Mouse (Mus musculus) thymus, postnatal 4 days (tissue): ENCODE results near the gene Gli2.

Source experiments
- DNase-seq: peaks from one replicate; pipeline ENCODE4 v3.0.0; 2021

Gene Gli2

DNA sequence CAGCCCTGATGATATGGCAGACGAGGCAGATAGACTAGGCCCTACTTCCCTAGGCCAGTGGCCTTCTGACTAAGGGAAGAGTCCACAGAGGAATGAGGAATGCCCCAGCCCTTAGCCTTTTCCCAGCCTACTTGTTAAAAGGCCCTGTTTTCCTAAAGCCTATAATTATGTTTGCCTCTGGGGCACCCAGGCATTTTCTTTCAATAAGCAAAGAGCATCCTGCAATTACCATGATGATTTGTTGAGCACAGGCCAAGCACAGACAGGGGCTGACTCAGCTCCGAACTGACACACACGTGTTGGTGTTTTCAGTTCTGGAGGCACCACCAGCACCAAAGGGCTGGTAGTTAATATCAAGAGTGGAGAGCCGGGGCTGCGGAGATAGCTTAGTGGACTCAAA, 162.0 kb downstream of the Gli2 start:
- DNase-seq, result no peak

- DNase-seq, result no peak
Measured at GRCm38 (mm10) chr1:118890125-118890875, 163.1 kb downstream of the Gli2 start.

- no peak for DNase-seq
Measured at GRCm38 (mm10) chr1:118880781-118881247, 172.6 kb downstream of the Gli2 start.

DNA sequence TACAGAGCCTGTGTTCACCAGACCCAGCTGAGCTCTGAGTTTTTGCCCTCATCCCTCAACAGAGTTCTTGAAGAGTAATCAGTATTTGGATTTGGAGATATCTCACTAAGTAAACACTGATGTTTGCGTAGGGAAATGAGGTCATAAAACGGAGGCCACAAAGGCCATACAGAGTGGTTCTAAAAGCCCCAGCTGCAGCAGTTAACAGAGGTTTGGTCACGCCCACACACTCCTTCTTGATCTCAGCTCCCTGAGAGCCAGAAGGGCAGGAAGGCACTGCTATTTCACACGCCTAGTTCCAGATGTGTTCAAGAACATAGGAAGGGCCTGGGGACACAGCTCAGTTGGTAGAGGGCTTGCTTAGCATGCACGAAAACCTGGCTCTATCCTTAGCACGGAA, 175.1 kb downstream of the Gli2 start:
- no peak for DNase-seq

DNA sequence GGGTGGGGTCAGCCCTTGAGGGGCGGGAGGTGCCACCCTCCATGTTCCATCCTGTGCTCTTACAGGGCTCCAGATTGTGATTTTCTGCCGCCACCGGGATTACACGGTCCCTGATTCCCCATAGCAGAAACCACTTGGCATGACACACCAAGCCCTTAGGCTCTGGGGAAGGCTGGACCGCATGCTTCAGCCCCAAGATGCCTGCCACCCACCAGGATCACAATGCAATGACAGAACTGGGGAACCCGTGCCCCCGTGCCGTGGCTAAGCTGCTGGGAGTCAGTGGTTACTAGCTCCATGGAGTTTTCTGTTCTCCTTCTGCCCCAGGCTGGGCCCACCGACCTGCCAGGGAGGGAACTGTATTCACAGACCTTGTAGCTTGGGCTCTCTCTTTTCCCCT, 178.2 kb downstream of the Gli2 start:
- no peak for DNase-seq

GRCm38 (mm10) chr1:118873559-118873958, 179.9 kb downstream of the Gli2 start:
- DNase-seq, result no peak

DNA sequence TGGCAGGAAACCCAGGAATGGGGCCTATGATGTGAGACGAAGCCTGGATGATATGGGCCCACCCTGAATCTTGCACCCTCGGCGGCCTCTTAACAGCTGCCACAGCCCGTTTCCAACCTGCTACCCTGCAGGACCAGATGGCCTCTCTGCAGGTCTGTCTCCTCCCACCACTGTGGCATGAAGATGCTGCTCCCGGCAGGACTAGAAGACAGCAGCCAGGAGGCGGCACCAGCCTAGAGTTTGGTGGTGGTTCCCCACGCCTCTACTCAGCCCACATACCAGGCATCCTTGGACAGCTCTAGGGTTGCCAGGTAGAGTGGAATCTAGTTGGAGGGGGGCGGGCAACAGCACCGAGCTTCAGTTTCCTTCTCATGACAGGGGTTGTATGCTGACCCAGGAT, 188.7 kb downstream of the Gli2 start:
- DNase-seq, result no peak

- DNase-seq, result no peak
Measured at GRCm38 (mm10) chr1:118864031-118864430, 189.4 kb downstream of the Gli2 start.

- DNase-seq, result no peak
Measured at GRCm38 (mm10) chr1:118858101-118858500, 195.3 kb downstream of the Gli2 start.

- DNase-seq, result no peak
Measured at GRCm38 (mm10) chr1:118830658-118831057, 222.8 kb downstream of the Gli2 start.

DNA sequence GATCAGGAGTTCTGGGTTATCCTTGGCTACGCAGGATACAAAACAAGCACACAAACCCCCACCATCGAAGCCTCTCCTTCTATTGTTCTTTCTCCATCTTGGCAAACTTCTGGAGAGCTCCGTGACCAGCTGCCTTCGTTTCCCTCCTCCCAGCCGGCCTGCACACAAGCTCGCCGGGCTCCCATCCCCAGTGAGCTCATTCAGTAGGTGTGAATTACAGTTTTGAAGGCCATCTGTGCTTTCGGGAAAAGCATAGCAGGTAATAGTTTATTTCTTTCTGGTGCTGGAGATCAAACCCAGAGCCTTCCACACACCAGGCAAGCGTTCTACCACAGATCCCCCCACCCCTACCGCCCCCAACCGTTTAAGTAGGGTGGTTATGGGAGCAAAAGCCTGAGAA, 226.8 kb downstream of the Gli2 start:
- no peak for DNase-seq

- no peak for DNase-seq
Measured at GRCm38 (mm10) chr1:118825467-118826219, 227.8 kb downstream of the Gli2 start.

DNA sequence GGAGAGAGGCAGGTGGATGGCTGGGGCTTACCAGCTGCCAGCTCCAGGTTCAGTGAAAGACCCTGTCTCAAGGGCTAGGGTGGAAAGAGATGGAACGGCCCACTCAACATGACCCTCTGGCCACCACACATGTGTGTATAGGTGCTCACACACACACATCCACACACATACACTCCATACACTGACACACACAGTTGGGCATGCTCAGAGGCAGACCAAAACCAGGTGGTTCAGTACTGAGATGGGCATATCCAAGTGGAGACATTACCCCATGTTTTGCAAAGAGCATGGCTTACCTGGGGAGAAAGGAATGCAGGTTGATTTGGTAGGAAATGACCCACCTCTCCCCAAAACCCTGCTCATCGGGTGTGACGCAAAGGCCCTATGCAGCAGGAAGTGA, 228.4 kb downstream of the Gli2 start:
- no peak for DNase-seq

GRCm38 (mm10) chr1:118822258-118822657, 231.2 kb downstream of the Gli2 start:
- no peak for DNase-seq

- no peak for DNase-seq
Measured at GRCm38 (mm10) chr1:118815015-118815414, 238.4 kb downstream of the Gli2 start.

- DNase-seq, result no peak
Measured at GRCm38 (mm10) chr1:118810336-118810735, 243.1 kb downstream of the Gli2 start.

DNA sequence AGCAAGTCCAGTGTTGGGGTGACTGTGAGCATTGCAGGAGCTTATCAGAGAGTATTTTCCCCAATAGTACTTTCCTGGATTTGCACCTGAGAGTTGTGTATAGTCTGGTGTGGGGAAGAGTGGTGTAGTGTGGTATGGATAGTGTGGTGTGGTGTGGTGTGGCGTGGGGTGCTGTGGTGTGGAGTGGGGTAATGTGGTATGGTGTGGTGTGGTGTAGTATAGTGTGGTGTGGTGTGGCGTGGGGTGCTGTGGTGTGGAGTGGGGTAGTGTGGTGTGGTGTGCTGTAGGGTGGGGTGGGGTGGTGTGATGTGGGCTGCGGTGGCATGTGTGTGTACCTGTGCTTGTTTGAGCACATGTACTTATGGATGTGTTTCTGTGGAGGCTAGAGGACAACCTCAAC, 246.7 kb downstream of the Gli2 start:
- DNase-seq, result no peak

DNA sequence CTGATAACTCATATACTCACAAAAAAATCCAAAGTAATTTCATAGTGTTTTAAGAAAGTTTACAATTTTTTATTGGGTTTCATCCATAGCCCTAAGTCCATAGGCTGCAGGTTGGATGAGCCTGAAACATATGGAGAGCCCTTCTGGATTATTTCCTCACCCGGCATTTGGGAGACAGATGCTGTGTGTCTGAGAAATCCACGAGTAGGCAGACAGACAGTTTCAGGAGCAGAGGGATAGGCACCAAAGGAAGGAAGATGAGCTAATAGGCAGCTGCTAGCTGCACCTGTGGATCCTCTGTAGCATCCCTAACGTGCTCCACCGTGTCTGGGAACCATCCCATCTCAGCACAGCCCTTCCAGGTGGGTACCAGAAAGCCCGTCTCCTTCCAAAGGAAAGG, 251.3 kb downstream of the Gli2 start:
- DNase-seq, result no peak

GRCm38 (mm10) chr1:118799322-118800116, 253.9 kb downstream of the Gli2 start:
- no peak for DNase-seq

- no peak for DNase-seq
Measured at GRCm38 (mm10) chr1:118795415-118796167, 257.8 kb downstream of the Gli2 start.

GRCm38 (mm10) chr1:118789871-118790270, 263.5 kb downstream of the Gli2 start:
- no peak for DNase-seq

DNA sequence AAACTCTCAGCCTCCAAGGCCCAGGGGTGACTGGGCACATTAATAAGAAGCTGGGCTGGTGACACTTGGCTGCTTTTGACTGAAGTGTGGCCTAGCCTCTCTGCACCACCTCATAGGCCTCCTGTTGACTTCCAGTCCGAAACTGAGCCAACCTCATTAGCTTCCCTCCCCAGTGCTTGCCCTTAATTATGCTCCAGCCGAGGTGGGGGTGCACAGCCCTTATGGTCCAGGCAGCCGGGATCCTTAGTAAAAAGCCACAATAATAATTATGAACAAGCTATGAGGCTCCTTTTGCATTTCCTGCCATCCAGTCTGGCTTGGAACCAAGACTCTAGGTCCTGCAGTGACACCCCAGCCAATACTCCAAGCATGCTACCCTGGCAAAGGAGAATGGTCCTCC, 264.0 kb downstream of the Gli2 start:
- DNase-seq, result no peak

DNA sequence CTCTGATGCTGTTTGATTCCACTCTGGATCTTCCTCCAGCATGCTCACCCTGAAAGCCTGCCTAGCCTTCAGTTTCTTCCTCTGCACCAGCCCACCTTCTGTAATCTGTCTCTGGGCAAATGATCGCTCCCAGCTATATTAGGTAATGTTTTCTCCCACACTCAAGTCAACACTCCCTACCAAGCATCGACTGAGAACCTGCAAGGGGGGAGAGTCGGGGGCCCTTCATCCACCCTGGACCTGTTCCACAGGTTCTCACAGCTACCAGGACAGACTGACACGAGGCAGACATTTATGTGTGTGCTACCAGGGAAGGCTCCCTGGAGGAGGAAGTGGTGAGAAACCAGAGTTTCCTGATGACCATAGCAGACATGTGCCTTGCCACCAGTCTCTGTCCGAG, 264.6 kb downstream of the Gli2 start:
- no peak for DNase-seq
